Mouse (Mus musculus) cerebellum, adult 2 months (tissue): ENCODE results near the gene Syt2. TPM values are rescaled to one million over a fixed set of nuclear protein-coding genes. Genes with fewer than 3 reads are reported as not detected.

ENCODE experiments used
- DNase-seq, 2 experiments: peaks; one replicate each; pipeline ENCODE4 v3.0.0; 2021
- H3K27ac ChIP-seq: fragments of 200-500 bp; 2 replicates; pipeline ENCODE4 v1.5.1; 2012; ENCODE audit warnings: low read length, control low read depth, inconsistent platforms; ENCODE audit not compliant: insufficient read depth
- H3K27me3 ChIP-seq: fragments of 200-500 bp; 2 replicates; pipeline ENCODE4 v1.6.1; 2012; ENCODE audit warnings: inconsistent platforms, mild to moderate bottlenecking, low read length, moderate library complexity; ENCODE audit not compliant: control insufficient read depth, insufficient read depth
- H3K4me1 ChIP-seq: fragments of 200-500 bp; 2 replicates; pipeline ENCODE4 v1.6.1; 2011; ENCODE audit warnings: low read length; ENCODE audit not compliant: control insufficient read depth, insufficient read depth
- H3K4me3 ChIP-seq: fragments of 200-500 bp; replicated peaks from 2 replicates; pipeline ENCODE3; 2011; ENCODE audit warnings: mild to moderate bottlenecking, low read depth, low read length, control low read depth; ENCODE audit not compliant: insufficient read depth
- CTCF ChIP-seq: fragments of 200-500 bp; IDR thresholded peaks from 2 replicates; pipeline ENCODE4 v1.5.1; 2011; ENCODE audit warnings: low read depth, mild to moderate bottlenecking, control low read depth, low read length, moderate library complexity, borderline replicate concordance; ENCODE audit not compliant: insufficient read depth
- POLR2A ChIP-seq: fragments of 200-500 bp; IDR thresholded peaks from 2 replicates; pipeline ENCODE4 v1.6.1; 2011; ENCODE audit warnings: low read length, control low read depth, borderline replicate concordance; ENCODE audit not compliant: insufficient read depth
- WGBS: fragments of 180-500 bp; shearing (Covaris S2); methylation state at CpG from one replicate; pipeline ENCODE4 v1.1.7; 2018; 5-methylcytosine and 5-hydroxymethylcytosine counted together
- polyA plus RNA-seq: library from polyadenylated mRNA; depleted of rRNA; stranded (reverse); fragments of >200 nt; gene quantifications from 2 replicates; pipeline ENCODE4 v1.2.3, GENCODE M21; 2012

Syt2 gene
- polyA plus RNA-seq, 1 experiment, result 318 TPM

DNA sequence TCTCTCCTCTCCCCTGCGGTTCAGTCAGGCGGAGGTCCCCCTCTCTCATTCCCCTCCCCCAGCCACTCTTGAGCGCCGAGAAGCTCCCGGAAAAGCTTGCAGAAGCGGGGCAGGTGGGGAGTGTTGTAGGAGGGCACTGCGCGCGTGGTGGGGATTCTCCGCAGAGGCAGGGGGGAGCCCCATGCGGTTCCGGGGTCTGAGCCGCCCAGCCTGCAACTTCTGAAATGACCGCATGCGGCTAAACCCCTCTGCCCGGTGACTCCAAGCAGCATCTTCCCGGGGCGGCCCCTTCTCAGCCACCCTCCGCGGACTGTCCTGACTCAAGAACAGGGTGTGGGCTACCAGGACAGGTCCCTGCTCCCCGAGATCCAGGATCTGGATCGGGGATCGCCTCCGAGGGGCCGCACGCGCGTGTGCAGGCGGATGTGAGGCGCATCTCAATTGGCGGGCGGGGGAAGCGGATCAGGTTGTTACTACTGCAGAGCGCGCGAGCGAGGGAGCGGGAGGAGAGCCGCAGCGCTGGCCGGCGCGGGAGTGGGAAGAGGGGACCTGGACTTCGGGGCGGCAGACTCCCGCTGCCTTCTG lies 62.4 kb downstream of the Syt2 start:
- Histone ChIP-seq H3K27me3 (no peaks in the 10 kb centered on the region), H3K27ac (peak overlapping the region; percentile 98), H3K4me1 (peaks cover 68% of the 10 kb centered on the region), H3K4me3 (peak overlapping the region; percentile 95)
- TF ChIP-seq CTCF (no peak), POLR2A (peak; percentile 41; the same call in 1 of the 2 replicates)
- under 1% methylated on average over 46 of the region's 46 CpGs for WGBS
- peak; percentile 77 to 83 for DNase-seq

DNA sequence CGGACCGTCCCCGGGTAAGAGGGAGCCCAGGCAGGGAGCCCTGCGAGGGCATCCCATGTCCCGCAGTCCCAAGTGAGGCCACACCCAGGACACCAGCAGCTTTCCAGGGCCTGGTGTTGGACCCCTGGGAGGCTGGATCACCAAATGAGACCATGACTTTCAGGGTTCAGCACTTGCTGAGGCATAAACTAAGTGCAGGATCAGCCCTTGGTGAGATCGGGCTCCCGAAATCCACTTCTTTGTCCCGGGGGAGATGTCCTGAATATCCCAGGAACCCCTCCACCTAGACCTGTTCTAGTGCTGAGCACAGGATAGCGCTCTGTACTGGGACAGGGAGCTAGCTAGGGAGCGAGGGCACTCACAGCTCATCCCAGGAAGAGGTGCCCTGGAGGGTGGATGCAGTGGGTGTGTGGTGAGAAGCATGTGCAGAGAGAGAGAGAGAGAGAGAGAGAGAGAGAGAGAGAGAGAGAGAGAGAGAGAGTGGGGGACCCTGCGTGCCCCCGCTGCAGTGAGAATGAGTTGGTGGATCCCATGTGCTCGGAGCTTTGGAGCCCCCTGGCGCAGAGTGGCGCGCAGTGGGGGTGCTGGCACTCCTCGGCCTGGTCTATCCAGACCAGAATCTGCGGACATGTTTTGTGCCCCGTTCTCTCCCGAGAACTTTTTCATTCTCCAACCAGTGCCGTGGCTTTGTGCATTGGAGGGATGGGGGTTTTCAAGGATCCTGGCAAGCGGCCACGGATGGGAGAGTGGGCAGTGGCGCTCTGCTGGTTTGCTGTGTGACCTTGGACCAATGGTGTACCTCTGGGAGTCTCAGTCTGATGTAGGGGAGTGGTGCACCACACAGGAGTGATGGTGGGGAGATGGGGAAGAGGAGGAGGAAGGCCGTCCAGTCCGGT lies 63.2 kb downstream of the Syt2 start:
- peak; percentile 75 for DNase-seq
- Histone ChIP-seq H3K4me3 (peak overlapping the region; percentile 95), H3K27me3 (no peaks in the 10 kb centered on the region), H3K4me1 (peaks cover 68% of the 10 kb centered on the region), H3K27ac (peak overlapping the region; percentile 98)
- 3% methylated on average over 26 of the region's 26 CpGs for WGBS
- TF ChIP-seq CTCF (0 out of 2 replicates have a peak, but pooled peaks have one; percentile 7), POLR2A (no peak)

DNA sequence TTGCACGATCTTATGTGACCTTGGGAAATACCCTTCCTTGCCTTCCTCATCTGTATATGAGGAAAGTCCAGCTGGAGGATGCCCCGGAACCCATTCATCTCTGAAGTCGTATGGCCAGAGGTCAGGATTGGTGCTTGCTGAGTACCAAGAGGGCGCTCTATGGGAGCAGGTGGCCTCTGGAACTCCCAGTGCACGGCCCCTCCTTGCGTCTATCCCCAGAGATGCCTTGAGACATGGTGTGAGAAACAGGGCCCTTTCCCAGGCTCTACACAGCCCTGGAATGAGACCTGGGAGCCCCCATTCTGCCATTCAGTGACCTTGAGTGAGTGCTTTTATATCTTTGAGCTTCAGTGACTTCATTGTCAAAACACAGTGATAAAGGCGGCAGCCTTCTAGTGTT lies 64.6 kb downstream of the Syt2 start:
- Histone ChIP-seq H3K27me3 (no peaks in the 10 kb centered on the region), H3K4me1 (peaks cover 68% of the 10 kb centered on the region), H3K4me3 (peak overlapping the region; percentile 95), H3K27ac (peak overlapping the region; percentile 98)
- TF ChIP-seq POLR2A (no peak), CTCF (no peak)
- DNase-seq, result peak; percentile 51 to 56
- WGBS, result 36% methylated on average over 7 of the region's 7 CpGs

DNA sequence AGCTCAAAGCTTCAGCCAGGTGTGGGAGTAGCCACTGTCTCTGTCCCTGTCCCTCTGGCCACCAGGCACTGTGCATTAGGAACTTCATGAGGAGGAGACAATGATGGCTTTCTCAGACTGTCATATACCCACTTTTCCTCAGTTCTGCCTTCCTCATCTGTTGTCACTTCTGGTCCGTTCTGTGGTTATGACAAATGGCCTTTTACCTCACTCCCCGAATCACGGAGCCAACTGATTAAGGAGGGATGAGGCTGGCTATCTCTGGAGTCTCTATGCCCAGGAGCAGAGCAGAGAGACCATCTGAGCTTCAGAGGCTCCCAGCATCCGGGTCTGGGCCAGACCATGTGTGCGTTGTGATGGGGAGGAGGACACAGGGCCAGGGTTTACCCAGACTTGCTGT lies 65.2 kb downstream of the Syt2 start:
- TF ChIP-seq CTCF, result no peak
- TF ChIP-seq POLR2A, result no peak
- Histone ChIP-seq H3K27me3 (no peaks in the 10 kb centered on the region), H3K4me3 (peak overlapping the region; percentile 18), H3K4me1 (peaks cover 66% of the 10 kb centered on the region), H3K27ac (peak overlapping the region; percentile 43; the same call in 1 of the 2 replicates)
- WGBS, result 22% methylated on average over 5 of the region's 5 CpGs
- DNase-seq, result peak in 1 of 2 experiments; percentile 40

DNA sequence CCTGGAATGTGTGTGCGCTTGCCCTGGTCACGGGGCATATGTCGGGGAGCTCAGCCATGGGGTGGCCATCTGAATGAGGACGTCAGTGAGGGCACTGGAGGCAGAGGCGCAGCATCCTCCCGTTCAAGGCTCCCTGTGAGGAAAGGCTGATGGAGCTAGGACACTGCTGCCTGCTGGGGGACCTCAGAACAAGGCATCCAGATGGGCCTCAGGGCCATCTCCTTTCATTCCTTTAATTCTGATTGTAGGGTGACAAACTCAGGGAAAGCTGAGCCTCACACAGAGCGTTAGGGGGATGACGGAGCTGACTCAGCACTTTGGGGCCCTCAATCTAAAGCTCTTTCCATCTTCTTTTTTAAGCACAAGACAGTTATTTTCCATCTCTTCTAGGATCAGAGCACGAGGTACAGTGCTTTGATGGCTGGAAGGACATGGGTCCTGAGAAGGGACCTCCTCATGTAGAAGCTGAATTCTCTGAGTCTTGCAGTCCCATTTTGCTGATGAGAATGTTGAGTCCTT lies 66.4 kb downstream of the Syt2 start:
- 52% methylated on average over 9 of the region's 9 CpGs for WGBS
- TF ChIP-seq CTCF (no peak), POLR2A (no peak)

DNA sequence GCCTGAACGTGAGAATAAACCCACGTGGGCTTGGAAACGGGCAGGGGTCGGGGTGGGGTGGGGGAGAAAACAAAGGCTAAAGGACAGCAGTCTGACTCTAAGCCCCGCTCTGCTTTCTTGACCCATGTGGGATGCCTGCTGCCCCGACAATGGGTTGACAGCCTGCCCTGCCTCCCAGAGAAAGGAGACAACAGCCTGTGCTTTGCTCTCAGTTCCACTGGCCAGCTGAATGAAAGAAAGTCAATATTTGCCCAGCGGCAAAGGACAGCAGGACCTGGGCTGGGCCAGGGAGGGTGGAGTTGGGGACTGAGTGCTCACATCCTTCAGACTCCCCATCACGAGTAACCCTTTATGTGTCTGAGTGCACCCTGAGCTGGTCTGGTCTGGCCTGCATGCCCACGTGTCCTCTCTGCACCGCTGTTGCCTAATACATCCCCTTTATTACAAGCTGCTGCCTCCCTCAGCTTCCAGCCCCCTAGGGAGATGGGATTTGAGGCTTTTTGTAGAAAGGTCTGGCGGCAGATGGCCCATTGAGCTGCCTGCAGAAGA lies 67.0 kb downstream of the Syt2 start:
- 23% methylated on average over 11 of the region's 11 CpGs for WGBS
- H3K27ac ChIP-seq, result peak overlapping the region; percentile 83
- DNase-seq, result peak in 1 of 2 experiments; percentile 58
- H3K4me1 ChIP-seq, result peaks cover 64% of the 10 kb centered on the region
- no peaks in the 10 kb centered on the region for H3K27me3 ChIP-seq
- H3K4me3 ChIP-seq, result peak overlapping the region; percentile 24
- TF ChIP-seq POLR2A (no peak), CTCF (no peak)

More for the DNA sequence above, 66.4 kb downstream of the Syt2 start:
- H3K27ac ChIP-seq, result 0 out of 2 replicates have a peak overlapping the region, but pooled peaks have one; percentile 18
- no peaks in the 10 kb centered on the region for H3K27me3 ChIP-seq
- peak in 1 of 2 experiments; percentile 37 for DNase-seq
- H3K4me1 ChIP-seq, result peaks cover 63% of the 10 kb centered on the region
- H3K4me3 ChIP-seq, result no peak overlapping the region

DNA sequence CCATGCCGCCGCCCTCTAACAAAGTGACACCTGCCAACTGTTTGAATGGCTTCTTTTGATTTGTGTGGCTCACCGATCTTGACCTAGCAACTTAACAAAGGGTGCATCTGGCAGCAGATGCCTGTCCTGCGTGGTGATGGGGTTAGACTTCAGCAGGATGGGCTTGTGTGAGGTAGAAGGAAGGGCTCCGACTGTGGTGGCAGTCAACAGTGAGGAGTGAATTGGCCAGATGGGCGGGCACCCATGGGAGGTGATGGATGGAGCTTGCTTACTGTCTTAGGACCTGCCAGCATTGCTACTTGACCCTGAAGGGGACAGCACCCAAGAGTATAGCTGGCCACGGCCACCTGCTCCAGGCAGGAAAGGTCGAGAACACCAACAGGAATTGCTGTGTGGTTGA lies 67.7 kb downstream of the Syt2 start:
- Histone ChIP-seq H3K4me1 (peaks cover 69% of the 10 kb centered on the region), H3K27me3 (no peaks in the 10 kb centered on the region), H3K4me3 (no peak overlapping the region), H3K27ac (peak overlapping the region; percentile 83)
- WGBS, result 25% methylated on average over 8 of the region's 8 CpGs
- peak in 1 of 2 experiments; percentile 66 for DNase-seq
- TF ChIP-seq POLR2A (no peak), CTCF (no peak)
